Mouse (Mus musculus): ENCODE data around the gene Tm4sf4.

Gene Tm4sf4

GRCm38 (mm10) chr3:57425089-57425730, at the start of gene Tm4sf4:
TSS of gene Tm4sf4 (plus strand) at chr3:57425314.
- peak; percentile 33; the same call in 1 of the 2 replicates for TF ChIP-seq GATA4 (IDR thresholded peaks at IDR 0.05; ENCODE audit: insufficient replicate concordance, low read length)

DNA sequence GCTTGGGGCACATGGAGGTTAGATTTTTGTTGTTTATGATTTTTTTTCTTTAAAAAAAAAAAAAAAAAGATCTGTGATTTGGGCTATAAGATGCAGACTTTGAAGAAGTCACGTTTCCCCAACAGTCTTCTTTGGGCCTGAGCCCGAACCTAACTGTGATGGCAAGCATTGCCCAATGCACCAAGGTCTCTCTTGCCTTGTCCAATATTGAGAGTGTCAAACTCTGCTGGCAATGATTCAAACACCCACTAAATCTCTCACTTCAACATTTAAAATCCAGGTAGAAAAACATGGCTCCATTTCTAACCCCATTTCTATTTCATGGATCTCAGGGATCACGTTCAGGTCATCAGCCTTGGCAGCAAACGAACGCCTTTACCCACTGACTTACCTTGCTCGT, 38.7 kb upstream of the Tm4sf4 start:
- TF ChIP-seq GATA4 (IDR thresholded peaks at IDR 0.05; ENCODE audit: insufficient replicate concordance, low read length), result no peak

DNA sequence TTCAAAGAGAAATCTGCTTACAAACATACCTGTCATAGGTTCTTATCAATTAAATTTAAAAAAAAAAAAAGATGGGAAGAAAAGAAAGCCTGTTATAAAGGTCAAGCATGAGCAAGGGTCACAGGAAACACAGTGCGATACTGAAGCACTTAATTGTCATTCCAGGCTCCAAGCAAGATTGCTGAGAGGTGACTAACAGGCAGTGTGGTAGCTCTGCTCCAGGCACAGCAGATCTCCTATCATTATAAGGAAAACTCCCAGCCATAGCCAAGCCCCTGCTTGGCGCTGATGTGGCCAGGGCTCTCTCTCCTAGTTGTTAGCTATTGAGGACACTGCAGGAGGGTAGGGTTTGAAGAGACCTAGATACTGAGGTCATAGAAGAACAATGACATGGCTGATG, 38.2 kb upstream of the Tm4sf4 start:
- TF ChIP-seq GATA4 (IDR thresholded peaks at IDR 0.05; ENCODE audit: insufficient replicate concordance, low read length), result no peak

GRCm38 (mm10) chr3:57387593-57387992, 37.5 kb upstream of the Tm4sf4 start:
- 0 out of 2 replicates have a peak, but pooled peaks have one; percentile 28 for TF ChIP-seq GATA4 (IDR thresholded peaks at IDR 0.05; ENCODE audit: insufficient replicate concordance, low read length)

- no peak for TF ChIP-seq GATA4 (IDR thresholded peaks at IDR 0.05; ENCODE audit: insufficient replicate concordance, low read length)
Observed at GRCm38 (mm10) chr3:57411535-57411934, 13.6 kb upstream of the Tm4sf4 start.

DNA sequence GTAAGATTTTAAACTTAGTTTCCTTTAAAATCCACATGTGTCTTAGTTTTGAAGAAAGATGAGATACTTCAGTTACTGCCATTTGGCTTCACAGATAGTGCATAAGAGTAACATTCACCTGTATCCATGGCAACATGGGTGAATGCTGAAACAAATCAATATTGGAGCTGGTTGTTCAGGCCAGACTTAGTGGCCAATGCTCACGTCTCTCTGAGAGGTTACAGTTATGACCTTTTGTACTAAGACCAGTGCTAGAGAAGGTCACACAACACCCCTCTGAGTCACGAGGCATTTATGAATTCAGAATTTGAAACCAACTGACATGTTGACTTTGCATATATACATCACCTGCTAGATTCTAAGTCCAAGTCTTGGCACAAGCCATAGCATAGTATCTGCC, 4.9 kb upstream of the Tm4sf4 start:
- TF ChIP-seq GATA4 (IDR thresholded peaks at IDR 0.05; ENCODE audit: insufficient replicate concordance, low read length), result no peak

DNA sequence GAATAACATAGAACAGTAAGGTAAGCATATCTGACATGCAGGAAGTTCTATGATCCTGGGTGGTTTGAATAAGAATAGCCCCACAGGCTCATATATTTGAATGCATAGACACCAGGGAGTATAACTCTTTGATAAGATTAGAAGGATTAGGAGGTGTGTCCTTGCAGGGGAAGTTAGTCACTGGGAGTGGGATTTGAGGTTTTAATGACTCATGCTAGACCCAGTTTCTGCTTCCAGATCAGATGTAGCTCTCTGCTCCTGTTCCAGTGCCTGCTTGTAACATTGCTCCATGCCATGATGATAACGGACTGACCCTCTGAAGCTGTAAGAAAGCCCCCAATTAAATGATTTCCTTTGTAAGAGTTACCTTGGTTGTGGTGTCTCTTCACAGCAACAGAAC, 4.5 kb upstream of the Tm4sf4 start:
- TF ChIP-seq GATA4 (IDR thresholded peaks at IDR 0.05; ENCODE audit: insufficient replicate concordance, low read length), result no peak

- TF ChIP-seq GATA4 (IDR thresholded peaks at IDR 0.05; ENCODE audit: insufficient replicate concordance, low read length), result no peak
Observed at GRCm38 (mm10) chr3:57426351-57426750, 1.2 kb downstream of the Tm4sf4 start.

DNA sequence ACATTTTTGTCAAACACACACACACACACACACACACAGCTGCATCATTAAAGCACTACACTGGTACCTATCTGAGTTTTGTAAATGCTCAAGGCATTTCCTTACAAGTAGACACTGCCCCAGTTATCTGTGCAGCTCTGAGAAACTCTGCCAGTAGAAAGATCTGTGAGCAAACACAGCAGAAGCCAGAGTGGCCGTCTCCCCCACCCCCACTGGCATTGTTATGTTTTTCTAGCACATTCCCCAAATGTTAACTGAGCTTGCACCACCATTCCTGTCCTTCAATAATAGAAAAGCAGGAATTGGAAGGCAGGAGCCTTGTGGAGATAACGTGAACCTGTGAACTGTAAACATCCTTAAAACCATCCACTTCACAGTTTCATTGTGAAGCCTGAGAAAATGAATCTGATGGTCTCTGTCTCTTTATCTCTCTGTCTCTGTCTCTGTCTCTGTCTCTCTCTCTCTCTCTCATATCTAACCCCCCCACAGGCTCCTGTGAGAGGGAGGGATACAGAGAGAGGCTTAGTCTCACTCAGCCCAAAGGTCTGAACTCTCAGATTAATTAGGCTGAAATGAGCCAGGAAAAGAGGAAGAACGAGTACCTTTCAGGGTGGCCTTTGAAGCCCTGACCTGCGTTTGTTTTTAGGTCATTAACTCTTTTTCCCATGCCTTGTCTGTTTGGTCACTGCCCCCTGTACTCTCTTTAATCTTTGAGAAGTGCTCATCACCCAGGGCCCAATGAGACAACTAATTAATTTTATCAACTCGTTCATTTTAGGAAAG, 3.8 kb downstream of the Tm4sf4 start:
- no peak for TF ChIP-seq GATA4 (IDR thresholded peaks at IDR 0.05; ENCODE audit: insufficient replicate concordance, low read length)

- TF ChIP-seq GATA4 (IDR thresholded peaks at IDR 0.05; ENCODE audit: insufficient replicate concordance, low read length), result no peak
Observed at GRCm38 (mm10) chr3:57429486-57429885, 4.4 kb downstream of the Tm4sf4 start.

DNA sequence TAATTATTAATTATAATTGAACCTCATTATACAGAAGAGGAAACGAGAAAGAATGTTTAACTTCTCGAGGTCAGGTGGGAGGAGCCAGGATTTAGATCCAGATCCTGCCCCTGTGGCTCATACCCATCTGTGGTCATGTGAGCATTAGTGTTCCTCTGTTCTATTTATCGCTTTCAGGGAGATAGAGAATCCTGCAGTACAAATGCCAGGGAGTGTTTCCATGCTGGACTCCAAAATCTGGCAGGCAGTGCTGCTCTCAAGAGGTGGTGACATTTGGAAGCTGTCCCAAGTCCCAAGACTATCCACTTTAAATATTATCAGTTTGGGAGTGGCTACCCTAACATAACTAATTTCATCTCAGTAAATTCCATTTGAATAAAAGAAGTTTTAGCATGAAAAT, 6.6 kb downstream of the Tm4sf4 start:
- peak; percentile 57; the same call in 1 of the 2 replicates for TF ChIP-seq GATA4 (IDR thresholded peaks at IDR 0.05; ENCODE audit: insufficient replicate concordance, low read length)

GRCm38 (mm10) chr3:57435364-57435763, 10.2 kb downstream of the Tm4sf4 start:
- TF ChIP-seq GATA4 (IDR thresholded peaks at IDR 0.05; ENCODE audit: insufficient replicate concordance, low read length), result peak; percentile 97

GRCm38 (mm10) chr3:57440956-57441355, 15.8 kb downstream of the Tm4sf4 start:
- no peak for TF ChIP-seq GATA4 (IDR thresholded peaks at IDR 0.05; ENCODE audit: insufficient replicate concordance, low read length)

DNA sequence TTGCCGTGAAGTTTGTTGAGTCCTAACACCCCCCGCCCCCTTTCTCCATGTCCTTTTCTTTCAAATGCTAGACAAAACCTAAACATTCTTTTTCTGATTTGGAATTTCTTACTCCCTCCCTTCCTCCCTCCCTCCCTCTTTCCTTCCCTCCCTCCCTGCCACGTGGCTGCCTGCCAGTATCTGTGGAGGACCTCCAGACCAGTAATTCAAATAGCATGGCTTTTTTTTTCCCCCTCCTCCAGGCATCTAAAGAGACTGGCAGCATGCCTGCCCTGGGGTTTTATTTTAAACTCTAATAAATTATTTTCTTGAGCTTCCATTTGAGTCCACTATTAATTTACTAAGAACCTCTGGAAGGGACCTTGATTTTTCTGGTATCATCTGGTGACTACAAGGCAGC, 20.6 kb downstream of the Tm4sf4 start:
- no peak for TF ChIP-seq GATA4 (IDR thresholded peaks at IDR 0.05; ENCODE audit: insufficient replicate concordance, low read length)

DNA sequence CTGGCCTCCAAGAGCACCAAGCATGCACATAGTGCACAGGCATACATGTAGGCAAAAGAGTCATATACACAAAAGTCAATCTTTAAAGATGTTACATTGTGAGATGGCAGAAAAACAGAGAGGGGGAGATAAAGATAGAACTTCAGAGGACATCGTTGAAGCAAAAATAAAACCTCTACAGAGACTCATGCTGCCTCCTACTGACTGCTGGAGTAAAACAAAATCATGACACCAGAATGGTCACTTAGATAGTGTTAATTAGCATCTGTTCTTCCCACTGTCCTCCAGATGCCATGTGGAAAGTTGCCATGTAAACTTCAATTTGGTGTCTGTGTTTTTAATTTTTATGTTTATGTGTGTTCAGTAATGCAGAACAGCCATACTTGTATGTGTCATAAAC, 22.8 kb downstream of the Tm4sf4 start:
- no peak for TF ChIP-seq GATA4 (IDR thresholded peaks at IDR 0.05; ENCODE audit: insufficient replicate concordance, low read length)

GRCm38 (mm10) chr3:57448445-57448844, 23.3 kb downstream of the Tm4sf4 start:
- TF ChIP-seq GATA4 (IDR thresholded peaks at IDR 0.05; ENCODE audit: insufficient replicate concordance, low read length), result no peak

All from liver, adult (tissue).